Mouse (Mus musculus) intestine, embryonic 16.5 days (tissue): ENCODE measurements around the gene Gm26741. TPM values are rescaled to one million over a fixed set of nuclear protein-coding genes. Genes with fewer than 3 reads are reported as not detected.

ENCODE experiments used
- ATAC-seq: fragments of 200-750 bp; cut with Nextera tagmentation; 2 replicates; pipeline ENCODE4 v1.8.0; 2017; ENCODE audit warnings: moderate TSS enrichment, moderate library complexity
- H3K27ac ChIP-seq: fragments of 300-500 bp; sonication (generic); 2 replicates; pipeline ENCODE4 v1.5.1; 2014; ENCODE audit warnings: mild to moderate bottlenecking, low read length
- H3K27me3 ChIP-seq: fragments of 300-500 bp; sonication (generic); replicated peaks from 2 replicates; pipeline ENCODE4 v1.6.1; 2014; ENCODE audit warnings: low read length, control low read depth, mixed read lengths; ENCODE audit not compliant: control insufficient read depth, insufficient read depth
- H3K36me3 ChIP-seq: fragments of 300-500 bp; sonication (generic); 2 replicates; pipeline ENCODE4 v1.6.1; 2014; ENCODE audit warnings: low read length, control low read depth; ENCODE audit not compliant: control insufficient read depth, insufficient read depth
- H3K4me1 ChIP-seq: fragments of 300-500 bp; sonication (generic); 2 replicates; pipeline ENCODE4 v1.6.1; 2014; ENCODE audit warnings: low read length, control low read depth, mixed read lengths; ENCODE audit not compliant: control insufficient read depth, insufficient read depth
- H3K4me2 ChIP-seq: fragments of 300-500 bp; sonication (generic); 2 replicates; pipeline ENCODE4 v1.6.1; 2014; ENCODE audit warnings: low read depth, low read length, control low read depth
- H3K4me3 ChIP-seq: fragments of 300-500 bp; sonication (generic); 2 replicates; pipeline ENCODE4 v1.5.1; 2014; ENCODE audit warnings: mild to moderate bottlenecking, low read length
- H3K9ac ChIP-seq: fragments of 300-500 bp; sonication (generic); 2 replicates; pipeline ENCODE4 v1.6.1; 2014; ENCODE audit warnings: low read depth, low read length
- H3K9me3 ChIP-seq: fragments of 300-500 bp; sonication (generic); 2 replicates; pipeline ENCODE4 v1.6.1; 2016; ENCODE audit warnings: low read length, control low read depth; ENCODE audit not compliant: control insufficient read depth
- WGBS: fragments of 180-500 bp; shearing (Covaris S2); extraction: QIAGEN DNeasy Blood & Tissue Kit; methylation state at CpG from one replicate; pipeline ENCODE4 v1.1.7; 2014; 5-methylcytosine and 5-hydroxymethylcytosine counted together
- polyA plus RNA-seq: library from polyadenylated mRNA; unstranded; fragments of >200 nt; fragmentation: Nextera tagmentation; extraction: Ambion mirVana; gene quantifications from 2 replicates; pipeline ENCODE4 v1.2.1, GENCODE M21; 2015

Gene Gm26741
- polyA plus RNA-seq, 1 experiment from 2014 or later: not detected

GRCm38 (mm10) chr10:52407526-52407925 is 49.0 kb downstream of the Gm26741 start:
- Histone ChIP-seq H3K27ac (no peak overlapping the region), H3K4me3 (no peak overlapping the region), H3K9me3 (no peaks in the 10 kb centered on the region), H3K27me3 (no peaks in the 10 kb centered on the region), H3K36me3 (no peaks in the 10 kb centered on the region), H3K4me2 (no peak overlapping the region), H3K4me1 (no peaks in the 10 kb centered on the region), H3K9ac (no peak overlapping the region)
- ATAC-seq: no peak
- 97% methylated on average over 2 of the region's 2 CpGs for WGBS

Other genes with a start within 250 kb of the Gm26741 start
- gene Ros1, start 163.5 kb upstream of the Gm26741 start, polyA plus RNA-seq: 4.6 and 7.6 TPM in 2 replicates
- 45.0 and 45.9 TPM in 2 replicates for gene Dcbld1, start 125.1 kb upstream of the Gm26741 start, polyA plus RNA-seq
- 15.9 and 16.0 TPM in 2 replicates for gene Gopc, start 23.4 kb downstream of the Gm26741 start, polyA plus RNA-seq
- 0.36 and 0.77 TPM in 2 replicates for gene Nepn, start 30.2 kb downstream of the Gm26741 start, polyA plus RNA-seq
- 12.9 and 13.1 TPM in 2 replicates for gene Nus1, start 58.8 kb downstream of the Gm26741 start, polyA plus RNA-seq